Mouse (Mus musculus): ENCODE data around the gene Ppp1r14a.
A peak's percentile ranks its signal among the peaks of the same experiment; 100 is the strongest.

Gene Ppp1r14a

DNA sequence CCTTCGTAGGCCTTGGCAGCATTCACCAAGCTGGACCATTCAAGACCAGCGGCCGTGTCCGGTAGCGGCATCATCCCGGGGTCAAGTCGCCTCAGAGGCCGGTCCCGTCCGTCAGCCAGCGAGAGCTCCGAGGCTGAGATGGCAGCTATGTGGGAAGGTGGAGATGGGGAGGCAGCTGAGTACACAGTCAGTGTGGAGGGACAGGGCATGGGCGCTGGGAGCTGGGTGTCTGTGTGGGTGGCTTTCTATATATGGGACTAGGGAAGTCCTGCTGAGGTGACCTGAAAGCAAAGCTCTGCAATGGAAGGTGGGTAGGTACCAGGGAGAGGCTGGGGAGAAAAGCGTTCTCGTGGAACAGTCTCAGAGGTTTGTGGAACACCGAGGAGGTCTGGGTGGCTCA lies 39.9 kb downstream of the Ppp1r14a start:
- no peak for DNase-seq (ENCODE audit: extremely low read depth, low read depth)

DNA sequence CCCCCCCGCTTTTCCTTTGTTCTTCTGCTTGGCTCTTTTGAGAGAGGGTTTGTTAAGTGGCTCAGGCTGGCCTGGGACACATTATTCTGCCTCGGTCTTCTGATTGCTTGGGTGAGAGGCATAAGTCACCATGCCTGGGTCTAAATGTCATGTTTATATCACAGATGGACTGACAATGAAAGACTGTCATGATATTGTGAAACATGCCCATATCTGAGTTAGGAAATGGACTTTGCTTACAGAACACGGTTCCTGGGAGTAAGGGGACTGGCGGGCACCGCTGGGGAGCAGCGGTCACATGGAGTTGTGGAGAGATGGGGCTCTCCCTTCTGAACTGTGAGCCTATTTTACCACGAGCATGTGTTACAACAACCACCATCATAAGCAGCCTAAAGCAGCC lies 45.0 kb downstream of the Ppp1r14a start:
- DNase-seq (ENCODE audit: extremely low read depth, low read depth) = no peak

DNA sequence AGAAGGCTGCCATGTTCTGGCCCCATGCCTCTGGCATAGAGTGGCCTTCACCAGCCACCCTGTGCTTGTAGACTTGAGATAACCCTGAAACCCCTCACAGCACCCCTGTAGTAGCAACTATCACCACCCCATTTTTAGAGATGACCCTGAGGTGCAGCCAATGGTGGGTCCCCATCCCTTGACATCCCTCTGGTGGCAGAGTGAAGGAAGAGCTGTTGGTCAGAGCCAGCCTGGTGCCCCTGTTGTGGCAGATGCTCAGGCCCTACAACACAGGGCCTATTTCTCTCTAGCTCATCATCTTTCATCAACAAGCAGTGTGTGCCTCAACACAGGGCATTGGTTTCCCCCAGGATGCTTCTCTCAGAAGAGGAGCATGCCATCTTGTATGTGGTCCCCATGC lies 46.2 kb downstream of the Ppp1r14a start:
- no peak for DNase-seq (ENCODE audit: extremely low read depth, low read depth)

DNA sequence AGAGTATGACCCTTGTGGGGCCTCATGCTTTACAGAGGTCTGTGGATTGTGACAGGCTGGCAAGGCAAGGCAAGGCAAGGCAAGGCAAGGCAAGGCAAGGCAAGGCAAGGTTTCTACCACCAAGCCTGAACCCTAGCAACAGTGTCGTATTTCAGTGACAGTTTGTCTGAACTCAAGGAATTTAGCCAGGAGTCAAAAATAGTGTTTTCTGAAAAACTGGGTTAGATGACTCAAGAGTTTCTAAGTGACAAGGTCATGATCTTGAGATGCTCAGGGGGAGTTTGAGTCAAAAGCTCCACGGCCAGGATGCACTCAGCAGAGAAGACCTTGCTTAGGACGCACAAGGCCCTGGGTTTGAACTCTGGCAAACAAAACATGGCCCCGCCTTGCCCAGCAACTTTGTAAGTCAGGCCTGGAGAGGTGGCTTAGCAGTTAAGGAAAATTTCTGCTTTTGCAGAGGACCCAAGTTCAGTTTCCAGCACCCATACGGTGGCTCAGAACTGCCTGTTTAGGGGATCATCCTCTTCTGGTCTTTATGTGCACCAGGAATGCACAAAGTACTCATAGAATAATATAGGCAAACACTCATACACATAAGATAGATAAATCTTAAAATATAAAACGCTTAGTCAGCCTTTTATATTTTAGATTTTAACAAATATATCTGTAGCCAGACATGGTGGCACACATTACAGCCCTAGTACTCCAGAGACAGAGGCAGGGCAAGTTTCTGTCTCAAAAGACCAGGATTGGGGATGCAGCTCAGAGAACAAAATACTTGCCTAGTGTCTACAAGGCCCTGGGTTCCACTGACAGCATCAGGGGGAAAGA lies 46.9 kb downstream of the Ppp1r14a start:
- DNase-seq (ENCODE audit: extremely low read depth, low read depth) = no peak

DNA sequence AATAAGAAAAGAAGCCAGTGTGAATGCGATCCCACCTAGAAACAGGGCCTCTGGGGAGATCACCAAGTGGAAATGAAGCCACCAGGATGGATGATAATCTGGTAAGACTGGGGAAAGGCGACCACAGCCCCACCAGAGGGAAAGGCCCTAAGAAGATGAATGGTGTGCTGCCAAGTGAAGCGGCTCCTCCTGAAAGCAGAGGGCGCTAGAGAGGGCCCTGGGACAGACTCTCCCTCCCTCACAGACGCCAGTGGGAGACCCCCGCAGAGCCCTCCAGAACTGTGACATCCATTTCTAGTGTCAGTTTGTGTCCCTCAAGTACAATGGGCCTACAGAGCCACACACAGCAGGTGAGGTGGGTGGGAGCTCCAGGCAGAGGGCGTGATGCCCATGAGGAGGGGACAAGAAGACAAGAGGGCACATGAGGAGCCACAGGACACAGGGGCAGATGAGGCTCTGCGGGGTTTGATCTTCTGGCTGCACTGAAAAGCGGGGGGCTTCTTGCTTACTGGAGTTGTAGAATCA lies 47.7 kb downstream of the Ppp1r14a start:
- no peak for DNase-seq (ENCODE audit: extremely low read depth, low read depth)

DNA sequence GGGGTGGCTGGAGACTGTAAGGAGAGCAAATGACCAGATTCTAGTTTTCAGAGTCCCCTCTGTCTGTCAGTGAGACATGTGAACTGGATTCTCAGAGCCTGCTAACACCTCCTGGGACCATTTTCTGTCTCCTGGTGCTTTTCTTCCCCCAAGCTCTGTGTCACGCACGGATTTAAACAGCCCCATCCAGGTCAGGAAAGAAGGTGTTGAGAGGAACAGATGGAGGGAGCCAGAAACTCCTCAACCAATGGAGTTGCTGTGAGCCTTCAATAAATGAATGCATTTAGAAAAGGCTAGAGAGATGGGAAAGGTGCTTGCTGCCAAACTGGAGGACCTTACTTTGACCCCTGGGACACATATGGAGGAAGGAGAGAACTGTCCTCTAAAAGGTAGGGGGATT lies 48.7 kb downstream of the Ppp1r14a start:
- no peak for DNase-seq (ENCODE audit: extremely low read depth, low read depth)

DNA sequence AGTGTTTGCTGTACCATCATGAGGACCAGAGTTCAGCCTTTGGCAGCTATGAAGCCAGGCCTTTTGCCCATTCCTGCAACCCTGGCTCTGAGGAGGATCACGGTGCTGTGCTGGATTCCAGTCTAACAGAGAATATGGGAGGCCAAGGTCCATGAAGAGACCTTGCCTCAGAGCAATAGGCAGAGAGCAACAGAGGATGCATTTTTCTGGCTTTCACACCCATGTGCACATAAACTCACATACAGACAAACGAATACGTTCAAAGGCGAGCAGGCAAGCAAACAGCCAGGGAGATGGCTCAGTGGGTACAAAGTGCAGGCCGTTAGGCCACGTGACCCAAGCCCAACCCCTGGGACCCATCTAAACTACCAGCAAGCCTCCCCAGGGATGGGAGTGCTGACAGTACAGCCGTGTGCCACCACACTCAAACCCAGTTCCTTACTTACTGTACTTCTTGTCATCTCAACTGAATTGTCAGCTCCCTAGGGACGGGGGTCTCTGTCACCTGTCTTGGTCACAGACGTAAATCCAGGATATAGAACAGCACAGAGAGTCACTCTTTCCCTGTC lies 49.3 kb downstream of the Ppp1r14a start:
- peak; percentile 55 for DNase-seq (ENCODE audit: extremely low read depth, low read depth)

DNA sequence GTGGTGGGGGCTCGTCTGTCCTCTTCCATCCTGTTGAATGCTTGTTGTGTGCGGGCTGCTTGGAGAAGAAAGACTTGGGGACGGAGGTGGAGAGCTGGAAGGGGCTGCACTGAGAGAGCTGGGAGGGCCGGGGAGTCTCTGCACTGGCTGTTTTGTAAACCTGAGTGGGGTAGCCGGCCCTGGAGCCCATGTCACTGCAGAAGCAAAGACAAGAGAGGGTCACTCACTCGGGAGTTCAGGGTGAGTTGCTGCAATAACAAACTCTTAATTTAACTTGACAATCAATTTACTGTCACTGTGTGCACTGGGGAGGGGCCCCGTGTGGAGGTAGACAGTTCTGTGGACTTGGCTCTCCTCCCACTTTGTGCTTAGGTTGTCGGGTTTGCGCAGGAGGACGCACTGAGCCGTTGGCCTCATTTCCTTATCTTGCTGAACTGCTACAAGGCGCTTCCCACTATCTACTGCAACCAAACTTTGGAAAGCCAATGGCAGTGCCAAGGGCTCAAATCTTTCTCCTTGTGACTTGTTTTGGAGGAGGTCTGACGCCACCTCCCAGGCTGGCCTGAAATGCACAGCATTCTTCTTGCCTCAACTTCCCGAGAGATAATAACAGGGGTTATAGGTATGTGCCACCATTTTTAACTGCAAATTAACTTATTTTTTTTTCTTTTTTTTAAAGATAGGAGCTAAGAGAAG lies 50.0 kb downstream of the Ppp1r14a start:
- peak; percentile 99 for DNase-seq (ENCODE audit: extremely low read depth, low read depth)

DNA sequence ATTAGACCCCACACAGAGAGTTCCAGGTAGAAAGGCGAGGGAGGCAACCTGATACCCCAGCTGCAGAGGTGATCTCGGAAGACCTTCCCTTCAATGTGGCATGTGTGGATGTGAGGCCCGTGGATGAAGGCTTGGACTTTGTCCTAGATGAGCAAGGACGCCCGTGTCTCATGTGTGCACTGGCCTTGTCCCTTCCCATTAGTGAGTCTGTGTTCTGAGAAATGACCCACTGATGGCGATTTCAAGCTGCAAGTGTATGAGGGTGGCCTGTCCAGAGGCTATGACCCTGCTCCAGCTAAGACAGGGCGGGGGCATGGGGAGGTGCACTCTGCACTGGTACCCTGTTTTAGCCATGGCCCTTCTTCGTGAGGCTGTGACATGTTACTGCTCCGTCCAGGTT lies 51.1 kb downstream of the Ppp1r14a start:
- no peak for DNase-seq (ENCODE audit: extremely low read depth, low read depth)

DNA sequence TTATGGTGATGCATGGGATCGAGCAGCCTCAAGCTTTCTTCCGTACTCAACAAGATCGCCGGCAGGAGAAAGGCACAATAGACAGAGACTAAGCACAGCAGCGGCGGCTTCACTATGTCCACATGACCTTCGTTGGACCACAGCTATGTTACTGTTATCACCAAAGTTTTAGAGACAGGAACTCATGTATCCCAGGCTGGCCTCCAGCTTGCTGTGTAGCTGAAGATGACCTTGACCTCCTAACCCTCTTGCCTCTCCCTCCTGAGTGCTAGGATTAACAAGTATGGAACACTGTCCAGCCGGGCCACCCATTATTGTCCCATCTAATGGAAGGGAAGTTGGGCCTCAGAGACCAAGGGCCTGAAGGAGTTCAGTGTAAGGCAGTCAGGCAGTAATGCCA lies 51.7 kb downstream of the Ppp1r14a start:
- no peak for DNase-seq (ENCODE audit: extremely low read depth, low read depth)

DNA sequence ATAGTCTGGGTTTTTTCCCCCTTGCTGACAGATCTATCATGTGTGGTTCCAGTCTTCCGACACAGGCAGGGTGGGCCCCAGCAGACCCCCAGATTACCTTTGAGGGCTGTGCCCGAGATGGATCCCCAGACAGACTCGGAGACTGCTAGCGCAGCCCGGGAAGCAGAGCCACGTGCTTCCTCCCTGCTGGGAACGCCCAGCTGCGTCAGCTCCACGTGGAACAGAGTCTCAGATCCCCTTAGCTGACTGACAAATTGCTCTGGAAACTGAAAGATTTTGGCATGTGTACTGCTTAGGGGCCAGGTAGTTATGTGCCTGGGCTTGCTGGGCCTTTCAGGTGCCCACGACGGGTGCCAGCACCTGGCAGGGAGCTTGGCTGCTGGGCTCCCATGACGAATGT lies 52.6 kb downstream of the Ppp1r14a start:
- no peak for DNase-seq (ENCODE audit: extremely low read depth, low read depth)

DNA sequence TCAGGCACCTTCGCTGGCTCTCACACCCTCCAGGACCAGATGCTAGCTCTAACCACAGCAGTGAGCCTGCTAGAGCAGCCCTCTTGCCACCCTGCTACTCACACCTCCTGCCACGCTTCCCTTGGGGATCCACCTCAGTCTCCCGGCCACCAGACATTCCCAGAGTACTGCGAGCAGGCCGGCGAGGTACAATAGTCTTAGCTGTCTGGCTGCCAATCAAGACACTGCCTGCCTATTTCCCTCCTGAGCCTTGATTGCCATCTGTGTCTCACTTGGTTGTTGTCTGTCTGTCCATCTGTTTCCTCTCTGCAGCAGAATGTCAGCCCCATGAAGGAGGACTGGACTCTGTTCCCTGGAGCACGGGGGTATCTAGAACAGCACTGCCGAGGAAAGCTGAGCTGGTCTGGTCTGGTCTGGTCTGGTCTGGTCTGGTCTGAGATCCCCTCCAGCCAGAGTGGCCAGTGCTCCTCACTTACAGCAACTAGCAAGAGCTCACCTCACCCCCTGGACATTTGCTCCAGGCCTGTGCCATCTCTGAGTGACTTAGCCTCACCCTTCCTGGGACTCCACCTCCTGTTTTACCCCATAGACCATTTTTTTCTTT lies 53.5 kb downstream of the Ppp1r14a start:
- no peak for DNase-seq (ENCODE audit: extremely low read depth, low read depth)

Measured in MEL-GATA-1-ER (cell line).